Mouse (Mus musculus): ENCODE measurements at regions not wholly inside any gene's neighbourhood (a gene's known extent, or its start where the extent isn't known, plus 50 kb on each side); places are given as distances from the start of the nearest gene placed in this dataset.

- no peaks in the 10 kb centered on the region for H3K27me3 ChIP-seq (ENCODE audit: control insufficient read depth, insufficient read depth, low read length)
- H3K9ac ChIP-seq (ENCODE audit: low read length) = no peak overlapping the region
- no peak for DNase-seq (ENCODE audit: low spot score)
- no peak overlapping the region for H3K27ac ChIP-seq (ENCODE audit: low read depth, low read length)
- ATAC-seq (ENCODE audit: insufficient read depth, low FRiP score, low TSS enrichment) = no peak
- H3K36me3 ChIP-seq (ENCODE audit: control insufficient read depth, insufficient read depth, low read length) = no peaks in the 10 kb centered on the region
- 32% methylated on average over 5 of the region's 5 CpGs for WGBS
- H3K4me2 ChIP-seq (ENCODE audit: low read depth) = no peak overlapping the region
- H3K4me1 ChIP-seq (ENCODE audit: control insufficient read depth, insufficient read depth, low read length) = no peaks in the 10 kb centered on the region
- no peak overlapping the region for H3K4me3 ChIP-seq (ENCODE audit: low read depth, low read length)
- H3K9me3 ChIP-seq (ENCODE audit: control insufficient read depth, low read length) = no peaks in the 10 kb centered on the region
Measured at GRCm38 (mm10) chr6:55580036-55580435, 101.0 kb downstream of the Neurod6 start.

DNA sequence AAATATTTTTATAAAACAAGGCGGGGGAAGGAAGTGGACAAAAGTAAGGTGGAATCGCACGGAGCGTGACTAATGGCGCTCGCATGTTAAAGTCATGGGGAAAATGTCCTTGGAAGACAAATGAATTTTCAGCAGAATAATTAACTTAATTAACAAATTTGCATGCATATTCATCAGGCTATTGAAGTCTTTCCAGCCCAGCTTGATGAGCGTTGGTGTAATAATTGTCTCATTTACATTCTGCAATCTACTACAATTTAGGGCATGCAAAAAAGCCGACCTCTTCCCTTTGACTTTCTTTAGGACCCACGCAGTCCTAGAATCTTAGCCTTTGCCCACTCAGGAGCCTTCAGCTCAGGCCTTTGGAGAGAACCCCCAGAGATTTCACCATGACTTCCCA, 101.5 kb downstream of the Neurod6 start:
- no peak overlapping the region for H3K9ac ChIP-seq (ENCODE audit: low read length)
- no peaks in the 10 kb centered on the region for H3K36me3 ChIP-seq (ENCODE audit: control insufficient read depth, insufficient read depth, low read length)
- H3K4me3 ChIP-seq (ENCODE audit: low read depth, low read length) = no peak overlapping the region
- ATAC-seq (ENCODE audit: insufficient read depth, low FRiP score, low TSS enrichment) (peak; percentile 48; the same call in 1 of the 2 replicates), DNase-seq (ENCODE audit: low spot score) (no peak)
- no peaks in the 10 kb centered on the region for H3K4me1 ChIP-seq (ENCODE audit: control insufficient read depth, insufficient read depth, low read length)
- 65% methylated on average over 9 of the region's 9 CpGs for WGBS
- H3K27me3 ChIP-seq (ENCODE audit: control insufficient read depth, insufficient read depth, low read length) = no peaks in the 10 kb centered on the region
- H3K9me3 ChIP-seq (ENCODE audit: control insufficient read depth, low read length) = no peaks in the 10 kb centered on the region
- no peak overlapping the region for H3K27ac ChIP-seq (ENCODE audit: low read depth, low read length)
- H3K4me2 ChIP-seq (ENCODE audit: low read depth) = no peak overlapping the region

GRCm38 (mm10) chr6:55579105-55579504, 102.0 kb downstream of the Neurod6 start:
- 58% methylated on average over 5 of the region's 5 CpGs for WGBS
- Histone ChIP-seq H3K4me2 (ENCODE audit: low read depth) (no peak overlapping the region), H3K9ac (ENCODE audit: low read length) (no peak overlapping the region), H3K4me3 (ENCODE audit: low read depth, low read length) (no peak overlapping the region), H3K9me3 (ENCODE audit: control insufficient read depth, low read length) (no peaks in the 10 kb centered on the region), H3K27me3 (ENCODE audit: control insufficient read depth, insufficient read depth, low read length) (no peaks in the 10 kb centered on the region), H3K36me3 (ENCODE audit: control insufficient read depth, insufficient read depth, low read length) (no peaks in the 10 kb centered on the region), H3K4me1 (ENCODE audit: control insufficient read depth, insufficient read depth, low read length) (no peaks in the 10 kb centered on the region), H3K27ac (ENCODE audit: low read depth, low read length) (no peak overlapping the region)
- DNase-seq (ENCODE audit: low spot score) = no peak
- ATAC-seq (ENCODE audit: insufficient read depth, low FRiP score, low TSS enrichment) = peak; percentile 27; the same call in 1 of the 2 replicates

- no peak overlapping the region for H3K27ac ChIP-seq (ENCODE audit: low read depth, low read length)
- WGBS = 96% methylated on average over 1 of the region's 1 CpGs
- H3K9me3 ChIP-seq (ENCODE audit: control insufficient read depth, low read length) = no peaks in the 10 kb centered on the region
- no peak for DNase-seq (ENCODE audit: low spot score)
- H3K9ac ChIP-seq (ENCODE audit: low read length) = no peak overlapping the region
- no peaks in the 10 kb centered on the region for H3K27me3 ChIP-seq (ENCODE audit: control insufficient read depth, insufficient read depth, low read length)
- no peak overlapping the region for H3K4me3 ChIP-seq (ENCODE audit: low read depth, low read length)
- no peaks in the 10 kb centered on the region for H3K36me3 ChIP-seq (ENCODE audit: control insufficient read depth, insufficient read depth, low read length)
- H3K4me1 ChIP-seq (ENCODE audit: control insufficient read depth, insufficient read depth, low read length) = no peaks in the 10 kb centered on the region
- no peak overlapping the region for H3K4me2 ChIP-seq (ENCODE audit: low read depth)
- no peak for ATAC-seq (ENCODE audit: insufficient read depth, low FRiP score, low TSS enrichment)
Measured at GRCm38 (mm10) chr6:55578051-55578450, 103.0 kb downstream of the Neurod6 start.

DNA sequence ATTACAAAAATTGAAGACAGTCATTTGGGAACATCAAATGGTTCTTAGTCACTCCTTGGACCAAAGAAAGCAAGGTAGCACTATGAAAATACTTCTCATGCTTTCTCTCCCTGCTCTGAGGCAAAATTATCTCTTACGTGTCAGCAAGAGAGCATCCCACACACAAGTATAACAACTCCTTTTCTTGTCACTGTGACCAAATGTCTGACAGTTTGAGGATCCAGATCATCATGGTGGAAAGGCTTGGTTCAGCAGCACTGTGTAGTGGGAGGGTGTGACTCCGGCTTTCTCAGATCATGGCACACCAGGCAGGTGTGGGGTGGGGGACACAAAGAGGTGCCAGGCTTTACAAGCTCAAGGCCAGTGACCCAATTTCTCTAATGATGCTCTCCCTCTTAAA, 113.5 kb downstream of the Neurod6 start:
- H3K4me2 ChIP-seq (ENCODE audit: low read depth) = no peak overlapping the region
- ATAC-seq (ENCODE audit: insufficient read depth, low FRiP score, low TSS enrichment) = no peak

DNA sequence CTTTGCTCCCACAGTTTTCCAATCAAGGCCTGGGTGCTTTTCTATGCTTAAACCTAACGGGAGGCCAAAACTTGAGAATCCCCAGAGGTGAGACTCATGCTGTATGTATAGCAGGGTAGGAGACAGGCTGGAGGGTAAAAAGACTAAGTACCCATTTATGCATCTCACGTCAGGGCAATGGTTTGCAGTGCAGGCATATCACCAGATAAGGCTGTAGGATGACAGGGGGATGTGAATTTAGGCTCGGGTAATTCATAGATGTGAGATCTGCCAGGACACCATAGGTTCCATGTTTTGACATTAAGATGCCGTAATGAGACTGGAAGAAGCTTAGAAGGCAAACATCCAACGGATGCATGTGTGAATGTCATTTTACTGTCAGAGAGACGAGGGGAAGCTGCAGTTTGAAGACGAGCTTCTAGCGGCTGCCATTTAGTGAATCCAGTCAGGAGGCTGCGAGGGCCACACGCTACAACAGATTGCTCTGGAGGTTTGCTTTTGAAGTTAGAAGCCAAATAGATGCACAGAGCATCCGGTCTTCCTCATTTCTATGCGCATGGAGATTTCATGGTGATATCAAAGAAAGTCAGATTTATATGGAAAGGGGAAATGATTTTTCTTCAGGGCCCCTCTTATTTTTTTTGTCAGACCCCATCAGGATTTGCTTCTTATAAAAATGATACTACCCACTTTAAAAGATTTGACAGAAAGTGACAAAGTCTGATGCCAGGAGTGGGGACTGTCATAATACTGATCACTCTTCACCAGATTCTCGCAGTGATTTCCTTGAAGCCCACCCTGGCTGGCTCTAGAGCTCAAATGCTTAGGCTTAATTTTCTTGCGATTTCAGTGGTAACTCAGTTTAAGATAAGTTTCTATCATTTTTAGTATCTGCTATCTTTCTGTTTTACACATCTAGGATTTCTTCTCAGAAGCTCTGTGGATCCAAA, 113.8 kb downstream of the Adcyap1r1 start:
- Histone ChIP-seq H3K9me3 (ENCODE audit: control insufficient read depth, low read length) (no peaks in the 10 kb centered on the region), H3K27me3 (ENCODE audit: control insufficient read depth, insufficient read depth, low read length) (no peaks in the 10 kb centered on the region), H3K27ac (ENCODE audit: low read depth, low read length) (no peak overlapping the region), H3K4me3 (ENCODE audit: low read depth, low read length) (no peak overlapping the region), H3K9ac (ENCODE audit: low read length) (no peak overlapping the region), H3K4me1 (ENCODE audit: control insufficient read depth, insufficient read depth, low read length) (no peaks in the 10 kb centered on the region), H3K36me3 (ENCODE audit: control insufficient read depth, insufficient read depth, low read length) (no peaks in the 10 kb centered on the region), H3K4me2 (ENCODE audit: low read depth) (no peak overlapping the region)
- ATAC-seq (ENCODE audit: insufficient read depth, low FRiP score, low TSS enrichment) (no peak), DNase-seq (ENCODE audit: low spot score) (no peak)
- WGBS = 82% methylated on average over 14 of the region's 14 CpGs

More for the DNA sequence above, 113.5 kb downstream of the Neurod6 start:
- Histone ChIP-seq H3K27ac (ENCODE audit: low read depth, low read length) (no peak overlapping the region), H3K36me3 (ENCODE audit: control insufficient read depth, insufficient read depth, low read length) (no peaks in the 10 kb centered on the region), H3K9me3 (ENCODE audit: control insufficient read depth, low read length) (no peaks in the 10 kb centered on the region), H3K27me3 (ENCODE audit: control insufficient read depth, insufficient read depth, low read length) (no peaks in the 10 kb centered on the region), H3K4me3 (ENCODE audit: low read depth, low read length) (no peak overlapping the region), H3K4me1 (ENCODE audit: control insufficient read depth, insufficient read depth, low read length) (no peaks in the 10 kb centered on the region), H3K9ac (ENCODE audit: low read length) (no peak overlapping the region)
- no peak for DNase-seq (ENCODE audit: low spot score)
- WGBS = 89% methylated on average over 2 of the region's 2 CpGs

- Histone ChIP-seq H3K4me2 (ENCODE audit: low read depth) (no peak overlapping the region), H3K9me3 (ENCODE audit: control insufficient read depth, low read length) (no peaks in the 10 kb centered on the region), H3K4me1 (ENCODE audit: control insufficient read depth, insufficient read depth, low read length) (no peaks in the 10 kb centered on the region), H3K27me3 (ENCODE audit: control insufficient read depth, insufficient read depth, low read length) (no peaks in the 10 kb centered on the region), H3K36me3 (ENCODE audit: control insufficient read depth, insufficient read depth, low read length) (no peaks in the 10 kb centered on the region), H3K27ac (ENCODE audit: low read depth, low read length) (no peak overlapping the region), H3K9ac (ENCODE audit: low read length) (no peak overlapping the region), H3K4me3 (ENCODE audit: low read depth, low read length) (no peak overlapping the region)
- ATAC-seq (ENCODE audit: insufficient read depth, low FRiP score, low TSS enrichment) = no peak
- DNase-seq (ENCODE audit: low spot score) = no peak
- 70% methylated on average over 5 of the region's 5 CpGs for WGBS
Measured at GRCm38 (mm10) chr6:55560606-55561005, 108.8 kb downstream of the Adcyap1r1 start.

- no peaks in the 10 kb centered on the region for H3K9me3 ChIP-seq (ENCODE audit: control insufficient read depth, low read length)
- H3K9ac ChIP-seq (ENCODE audit: low read length) = no peak overlapping the region
- no peak overlapping the region for H3K4me2 ChIP-seq (ENCODE audit: low read depth)
- H3K27ac ChIP-seq (ENCODE audit: low read depth, low read length) = no peak overlapping the region
- no peaks in the 10 kb centered on the region for H3K36me3 ChIP-seq (ENCODE audit: control insufficient read depth, insufficient read depth, low read length)
- H3K27me3 ChIP-seq (ENCODE audit: control insufficient read depth, insufficient read depth, low read length) = no peaks in the 10 kb centered on the region
- no peak overlapping the region for H3K4me3 ChIP-seq (ENCODE audit: low read depth, low read length)
- H3K4me1 ChIP-seq (ENCODE audit: control insufficient read depth, insufficient read depth, low read length) = no peaks in the 10 kb centered on the region
- no peak for ATAC-seq (ENCODE audit: insufficient read depth, low FRiP score, low TSS enrichment)
- DNase-seq (ENCODE audit: low spot score) = no peak
- WGBS = 92% methylated on average over 11 of the region's 11 CpGs
Measured at GRCm38 (mm10) chr6:55559797-55560196, 108.0 kb downstream of the Adcyap1r1 start.

Data from neural tube, embryonic 11.5 days (tissue).